ENCODE assay signal across 8 mouse cellular contexts in the genomic region with DNA sequence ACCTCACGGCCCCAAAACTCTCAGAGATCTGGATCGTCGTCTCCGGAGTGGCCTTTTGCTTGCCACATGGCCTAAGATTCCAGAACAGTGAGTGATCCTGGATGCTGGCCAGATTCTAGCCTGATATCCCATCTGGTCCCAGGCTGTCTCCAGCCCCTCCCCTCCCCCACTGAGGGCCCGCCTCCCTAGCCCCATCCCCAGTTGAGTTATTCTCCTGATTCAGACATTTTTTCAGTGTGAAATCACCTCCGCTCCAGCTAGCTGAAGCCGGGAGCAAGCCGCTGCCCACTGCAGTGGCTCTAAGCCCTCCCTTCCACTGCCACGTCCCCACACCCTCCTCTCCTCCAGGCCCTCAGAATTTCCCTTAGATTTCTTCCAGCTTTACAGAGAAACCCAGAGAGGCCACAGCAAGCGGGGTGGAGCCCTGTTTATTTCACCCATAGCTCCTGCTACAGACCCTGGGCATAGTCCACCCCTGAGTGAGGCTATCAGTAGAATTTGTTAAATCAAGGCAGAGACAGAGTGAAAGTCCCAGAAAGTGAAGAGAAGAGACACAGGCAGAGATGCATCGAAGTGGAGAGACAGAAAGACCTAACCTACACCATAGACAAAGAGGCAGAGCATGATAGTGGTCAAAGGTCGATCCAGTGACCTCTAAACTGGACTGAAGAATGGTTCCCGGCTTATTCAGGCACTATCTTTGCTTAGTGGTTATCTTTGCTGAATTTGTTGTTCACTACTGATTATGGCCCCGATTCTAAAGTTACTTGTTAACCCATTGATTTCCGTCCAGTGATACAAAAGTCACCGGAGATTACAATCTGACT. TPM values are rescaled to one million over a fixed set of nuclear protein-coding genes. Genes with fewer than 3 reads are reported as not detected.
DNase-seq lines count a peak whose midpoint lies in the region; ATAC-seq lines count a peak whose summit lies in the region.

No protein-coding gene starts in this region.

- 0 out of 2 replicates have a peak overlapping the region, but pooled peaks have one; percentile 0 for H3K4me2 ChIP-seq in forebrain, embryonic 12.5 days
- H3K4me2 ChIP-seq in limb, embryonic 11.5 days (ENCODE audit: low read depth, severe bottlenecking): no peak overlapping the region
- no peak overlapping the region for H3K4me2 ChIP-seq in midbrain, embryonic 14.5 days (ENCODE audit: low read length)

- H3K9me3 ChIP-seq in forebrain, embryonic 12.5 days: no peaks in the 10 kb centered on the region
- no peaks in the 10 kb centered on the region for H3K9me3 ChIP-seq in limb, embryonic 11.5 days (ENCODE audit: control insufficient read depth, low read length)
- no peaks in the 10 kb centered on the region for H3K9me3 ChIP-seq in midbrain, embryonic 14.5 days (ENCODE audit: control insufficient read depth, low read length)

- H3K4me3 ChIP-seq in forebrain, embryonic 12.5 days (replicated peaks): no peak overlapping the region
- H3K4me3 ChIP-seq in limb, embryonic 11.5 days (ENCODE audit: low read depth, low read length): no peak overlapping the region
- H3K4me3 ChIP-seq in midbrain, embryonic 14.5 days (replicated peaks; ENCODE audit: low read depth, low read length): no peak overlapping the region

- peaks cover 34% of the 10 kb centered on the region for H3K4me1 ChIP-seq in forebrain, embryonic 12.5 days
- H3K4me1 ChIP-seq in limb, embryonic 11.5 days (ENCODE audit: control insufficient read depth, insufficient read depth, low read length): peaks cover 13% of the 10 kb centered on the region
- peaks cover 17% of the 10 kb centered on the region for H3K4me1 ChIP-seq in midbrain, embryonic 14.5 days (ENCODE audit: control insufficient read depth, insufficient read depth, low read length)

- ATAC-seq in forebrain, embryonic 12.5 days (ENCODE audit: low FRiP score): peak; percentile 78
- peak; percentile 80 for ATAC-seq in limb, embryonic 11.5 days (ENCODE audit: insufficient number of reproducible peaks, low FRiP score, low TSS enrichment, low read depth)
- peak; percentile 58 for ATAC-seq in midbrain, embryonic 14.5 days (ENCODE audit: low FRiP score, low TSS enrichment)

- 41% methylated on average over 16 of the region's 16 CpGs for WGBS in forebrain, embryonic 12.5 days
- 42% methylated on average over 16 of the region's 16 CpGs for WGBS in limb, embryonic 11.5 days
- WGBS in midbrain, embryonic 14.5 days: 33% methylated on average over 16 of the region's 16 CpGs

- H3K36me3 ChIP-seq in forebrain, embryonic 12.5 days (replicated peaks): no peaks in the 10 kb centered on the region
- H3K36me3 ChIP-seq in limb, embryonic 11.5 days (ENCODE audit: control insufficient read depth, insufficient read depth, low read length): no peaks in the 10 kb centered on the region
- H3K36me3 ChIP-seq in midbrain, embryonic 14.5 days (ENCODE audit: control insufficient read depth, insufficient read depth, low read length): no peaks in the 10 kb centered on the region

- DNase-seq in 3T3-L1 (ENCODE audit: low read depth, low spot score): peak; percentile 100
- DNase-seq in brain, adult 2 months (ENCODE audit: low read depth, low spot score): peak; percentile 77
- DNase-seq in heart, postnatal 25 days (ENCODE audit: low spot score): peak; percentile 81
- DNase-seq in limb, embryonic 11.5 days (ENCODE audit: low spot score): peak; percentile 76
- peak; percentile 78 for DNase-seq in midbrain, embryonic 14.5 days
- peak; percentile 88 to 93 for DNase-seq in urinary bladder, postnatal 4 days (ENCODE audit: low spot score in 2 of 2)
- no peak for DNase-seq in frontal cortex, adult 2 months (ENCODE audit: extremely low spot score in 1 of 2, low spot score in 1 of 2)

- peak overlapping the region; percentile 38 for H3K27ac ChIP-seq in forebrain, embryonic 12.5 days
- H3K27ac ChIP-seq in limb, embryonic 11.5 days (replicated peaks; ENCODE audit: low read depth, low read length): peak overlapping the region; percentile 74; the same call in 1 of the 2 replicates
- peak overlapping the region; percentile 14; the same call in 1 of the 2 replicates for H3K27ac ChIP-seq in midbrain, embryonic 14.5 days (replicated peaks; ENCODE audit: low read depth, low read length)

- intact Hi-C loops in heart, postnatal 25 days (cut with DNase I): no loop called here

- H3K9ac ChIP-seq in forebrain, embryonic 12.5 days: no peak overlapping the region
- H3K9ac ChIP-seq in limb, embryonic 11.5 days (ENCODE audit: low read length): 0 out of 2 replicates have a peak overlapping the region, but pooled peaks have one; percentile 36
- no peak overlapping the region for H3K9ac ChIP-seq in midbrain, embryonic 14.5 days (replicated peaks; ENCODE audit: low read length)

- no peaks in the 10 kb centered on the region for H3K27me3 ChIP-seq in forebrain, embryonic 12.5 days
- no peaks in the 10 kb centered on the region for H3K27me3 ChIP-seq in limb, embryonic 11.5 days (ENCODE audit: control insufficient read depth, insufficient read depth, low read length)
- H3K27me3 ChIP-seq in midbrain, embryonic 14.5 days (ENCODE audit: control insufficient read depth, insufficient read depth, low read length): no peaks in the 10 kb centered on the region

RNA-seq across cellular contexts. Expression of a gene that starts 5.4 kb away (rescaled TPM):
- polyA plus RNA-seq in forebrain, embryonic 12.5 days (2016; fragmentation: Nextera tagmentation; extraction: Ambion mirVana): 329 and 395 TPM in 2 replicates
- total RNA-seq in heart, postnatal 25 days (2021): 100 to 1,000 TPM; 785 to 951 TPM
- polyA plus RNA-seq in limb, embryonic 11.5 days (2014; fragmentation: Nextera tagmentation; extraction: Ambion mirVana): 244 and 249 TPM in 2 replicates
- 240 and 427 TPM in 2 replicates for polyA plus RNA-seq in midbrain, embryonic 14.5 days (2014; fragmentation: Nextera tagmentation; extraction: Ambion mirVana)
- polyA plus RNA-seq in frontal cortex, adult 2 months (2012; rRNA removed): 433 and 435 TPM in 2 replicates

RNA-seq across cellular contexts. Expression of a gene that starts 32.6 kb away (rescaled TPM):
- 211 TPM in 2 replicates for polyA plus RNA-seq in forebrain, embryonic 12.5 days (2016; fragmentation: Nextera tagmentation; extraction: Ambion mirVana)
- 100 to 1,000 TPM; 113 to 124 TPM for total RNA-seq in heart, postnatal 25 days (2021)
- 234 and 240 TPM in 2 replicates for polyA plus RNA-seq in limb, embryonic 11.5 days (2014; fragmentation: Nextera tagmentation; extraction: Ambion mirVana)
- 244 and 294 TPM in 2 replicates for polyA plus RNA-seq in midbrain, embryonic 14.5 days (2014; fragmentation: Nextera tagmentation; extraction: Ambion mirVana)
- polyA plus RNA-seq in frontal cortex, adult 2 months (2012; rRNA removed): 205 and 218 TPM in 2 replicates

RNA-seq across cellular contexts. Expression of a gene that starts 41.1 kb away (rescaled TPM):
- 239 and 249 TPM in 2 replicates for polyA plus RNA-seq in forebrain, embryonic 12.5 days (2016; fragmentation: Nextera tagmentation; extraction: Ambion mirVana)
- 10 to 100 TPM; 39.7 to 42.8 TPM for total RNA-seq in heart, postnatal 25 days (2021)
- 260 and 269 TPM in 2 replicates for polyA plus RNA-seq in limb, embryonic 11.5 days (2014; fragmentation: Nextera tagmentation; extraction: Ambion mirVana)
- polyA plus RNA-seq in midbrain, embryonic 14.5 days (2014; fragmentation: Nextera tagmentation; extraction: Ambion mirVana): 83.6 and 125 TPM in 2 replicates
- 26.7 and 28.1 TPM in 2 replicates for polyA plus RNA-seq in frontal cortex, adult 2 months (2012; rRNA removed)

Comparison
In these comparisons a context has a peak if more than half of its experiments do, and no peak if none do; other contexts are left out.
1. DNase-seq: peak in 3T3-L1 (single experiment), brain, adult 2 months (single experiment), heart, postnatal 25 days (single experiment), limb, embryonic 11.5 days (single experiment), midbrain, embryonic 14.5 days (single experiment) and urinary bladder, postnatal 4 days (2 of 2); none in frontal cortex, adult 2 months (0 of 2).
2. H3K27ac ChIP-seq: peak in every context shown above with its lines; median percentile 74 in limb, embryonic 11.5 days; 38 in forebrain, embryonic 12.5 days; 14 in midbrain, embryonic 14.5 days.
3. Peak in every context shown above with its lines, with median percentiles within 50 percentile points of each other: ATAC-seq.